Mouse (Mus musculus) liver, embryonic 14.5 days (tissue): ENCODE data around the gene Zfp385a.

Source experiments
- CTCF ChIP-seq: IDR thresholded peaks from 2 replicates; pipeline ENCODE4 v1.5.1; 2016; ENCODE audit warnings: antibody characterized with exemption, low read depth, control low read depth
- EP300 ChIP-seq: IDR thresholded peaks from 2 replicates; pipeline ENCODE4 v1.6.1; 2016; ENCODE audit warnings: antibody characterized with exemption, low read depth

GRCm38 (mm10) chr15:103333081-103333615 lies 6.7 kb downstream of the Zfp385a start:
- TF ChIP-seq CTCF (no peak), EP300 (no peak)
